14 mouse cellular contexts compared by ENCODE assay signal in genomic region chr14:122376482-122377143, GRCm38 (mm10).
DNase-seq lines count a peak whose midpoint lies in the region; ATAC-seq lines count a peak whose summit lies in the region.
"Had no signal": no experiment of that assay in that cellular context is flagged by ENCODE, and none has a peak within 500 bp of the region (broad histone marks: within the 10 kb centered on the region; RNA-seq: fewer than 3 reads in every experiment).

No protein-coding gene starts in this region.

- H3K27ac ChIP-seq in midbrain, embryonic 13.5 days: peak overlapping the region; percentile 80
- H3K27ac ChIP-seq: embryonic facial prominence, embryonic 15.5 days; liver, embryonic 14.5 days; neural tube, embryonic 13.5 days had no signal

- H3K4me3 ChIP-seq in midbrain, embryonic 13.5 days (replicated peaks): peak overlapping the region; percentile 18
- H3K4me3 ChIP-seq: embryonic facial prominence, embryonic 15.5 days; neural tube, embryonic 13.5 days had no signal

- H3K27me3 ChIP-seq in midbrain, embryonic 13.5 days: peaks cover 79% of the 10 kb centered on the region

- no peaks in the 10 kb centered on the region for H3K36me3 ChIP-seq in midbrain, embryonic 13.5 days
- H3K36me3 ChIP-seq: embryonic facial prominence, embryonic 15.5 days; neural tube, embryonic 13.5 days had no signal

- peak overlapping the region; percentile 38 for H3K4me2 ChIP-seq in midbrain, embryonic 13.5 days (replicated peaks)
- H3K4me2 ChIP-seq: embryonic facial prominence, embryonic 15.5 days; neural tube, embryonic 13.5 days had no signal

- H3K4me1 ChIP-seq in midbrain, embryonic 13.5 days (replicated peaks): peaks cover 41% of the 10 kb centered on the region
- H3K4me1 ChIP-seq: embryonic facial prominence, embryonic 15.5 days had no signal

- peak; percentile 53 to 71; a peak in 3 of 4 replicates for ATAC-seq in hematopoietic stem cell, adult 5-6 weeks (replicated peaks in 1 of 2; ENCODE audit: insufficient read depth in 1 of 2, low FRiP score in 2 of 2, low TSS enrichment in 1 of 2, low read depth in 1 of 2, poor library complexity in 2 of 2, severe bottlenecking in 2 of 2)
- ATAC-seq in midbrain, embryonic 13.5 days: no peak
- ATAC-seq in erythroid progenitor cell, adult 5-6 weeks (replicated peaks; ENCODE audit: low FRiP score, poor library complexity, severe bottlenecking): no peak
- no peak for ATAC-seq in monocyte, adult 5-6 weeks (replicated peaks; ENCODE audit: insufficient number of reproducible peaks, low FRiP score, low TSS enrichment, poor library complexity, severe bottlenecking)

- 42% methylated on average over 9 of the region's 9 CpGs for WGBS in midbrain, embryonic 13.5 days

- peak overlapping the region; percentile 52 for H3K9ac ChIP-seq in midbrain, embryonic 13.5 days (replicated peaks)
- H3K9ac ChIP-seq: embryonic facial prominence, embryonic 15.5 days; liver, embryonic 14.5 days; neural tube, embryonic 13.5 days had no signal

- DNase-seq in heart, adult 11 months: peak; percentile 61
- no peak for DNase-seq in heart, postnatal 4 days
- DNase-seq in cerebellum, postnatal 36 days: peak; percentile 27 to 59
- no peak for DNase-seq in thymus, postnatal 25 days
- DNase-seq: kidney, postnatal 4 days; right cerebral cortex, postnatal 14 days; thymus, postnatal 14 days had no signal

- no peaks in the 10 kb centered on the region for H3K9me3 ChIP-seq in midbrain, embryonic 13.5 days
- H3K9me3 ChIP-seq: embryonic facial prominence, embryonic 15.5 days; neural tube, embryonic 13.5 days had no signal

Comparison
In these comparisons a context has a peak if more than half of its experiments do, and no peak if none do; other contexts are left out.
1. DNase-seq: peak in heart, adult 11 months (single experiment) and cerebellum, postnatal 36 days (2 of 2); none in heart, postnatal 4 days (single experiment) and thymus, postnatal 25 days (single experiment).
2. ATAC-seq: peak in hematopoietic stem cell, adult 5-6 weeks (2 of 2); none in midbrain, embryonic 13.5 days (single experiment), erythroid progenitor cell, adult 5-6 weeks (single experiment) and monocyte, adult 5-6 weeks (single experiment).